Mouse (Mus musculus) midbrain, embryonic 11.5 days (tissue): ENCODE results near the gene 4930407I10Rik. TPM values are rescaled to one million over a fixed set of nuclear protein-coding genes. Genes with fewer than 3 reads are reported as not detected.
A peak's percentile ranks its signal among the peaks of the same experiment; 100 is the strongest.

Experiments used
- ATAC-seq: fragments of 200-750 bp; cut with Nextera tagmentation; 2 replicates; pipeline ENCODE4 v1.8.0; 2017; ENCODE audit warnings: moderate TSS enrichment, moderate library complexity; ENCODE audit not compliant: low FRiP score
- DNase-seq: peaks from one replicate; pipeline ENCODE4 v3.0.0; 2015; ENCODE audit warnings: low spot score; ENCODE audit errors: missing footprints
- H3K27ac ChIP-seq: fragments of 300-500 bp; sonication (generic); 2 replicates; pipeline ENCODE4 v1.5.1; 2014; ENCODE audit warnings: low read depth, low read length
- H3K27me3 ChIP-seq: fragments of 300-500 bp; sonication (generic); 2 replicates; pipeline ENCODE4 v1.6.1; 2014; ENCODE audit warnings: mild to moderate bottlenecking, low read length, moderate library complexity, mixed read lengths; ENCODE audit not compliant: control insufficient read depth, insufficient read depth
- H3K36me3 ChIP-seq: fragments of 300-500 bp; sonication (generic); 2 replicates; pipeline ENCODE4 v1.6.1; 2014; ENCODE audit warnings: mild to moderate bottlenecking, low read length, moderate library complexity, mixed read lengths; ENCODE audit not compliant: control insufficient read depth, insufficient read depth
- H3K4me1 ChIP-seq: fragments of 300-500 bp; sonication (generic); 2 replicates; pipeline ENCODE4 v1.6.1; 2014; ENCODE audit warnings: low read length; ENCODE audit not compliant: control insufficient read depth, insufficient read depth
- H3K4me2 ChIP-seq: fragments of 300-500 bp; sonication (generic); 2 replicates; pipeline ENCODE4 v1.6.1; 2014; ENCODE audit warnings: mild to moderate bottlenecking, moderate library complexity
- H3K4me3 ChIP-seq: fragments of 300-500 bp; sonication (generic); 2 replicates; pipeline ENCODE4 v1.5.1; 2014; ENCODE audit warnings: low read depth, low read length
- H3K9ac ChIP-seq: fragments of 300-500 bp; sonication (generic); 2 replicates; pipeline ENCODE4 v1.6.1; 2014; ENCODE audit warnings: low read length
- H3K9me3 ChIP-seq: fragments of 300-500 bp; sonication (generic); 2 replicates; pipeline ENCODE4 v1.6.1; 2016; ENCODE audit warnings: low read length; ENCODE audit not compliant: control insufficient read depth
- WGBS: fragments of 180-500 bp; shearing (Covaris S2); extraction: QIAGEN DNeasy Blood & Tissue Kit; methylation state at CpG from one replicate; pipeline ENCODE4 v1.1.7; 2014; 5-methylcytosine and 5-hydroxymethylcytosine counted together
- polyA plus RNA-seq: library from polyadenylated mRNA; unstranded; fragments of >200 nt; fragmentation: Nextera tagmentation; extraction: Ambion mirVana; gene quantifications from 2 replicates; pipeline ENCODE4 v1.2.1, GENCODE M21; 2014

Gene 4930407I10Rik
- polyA plus RNA-seq, result not detected in 2 replicates

DNA sequence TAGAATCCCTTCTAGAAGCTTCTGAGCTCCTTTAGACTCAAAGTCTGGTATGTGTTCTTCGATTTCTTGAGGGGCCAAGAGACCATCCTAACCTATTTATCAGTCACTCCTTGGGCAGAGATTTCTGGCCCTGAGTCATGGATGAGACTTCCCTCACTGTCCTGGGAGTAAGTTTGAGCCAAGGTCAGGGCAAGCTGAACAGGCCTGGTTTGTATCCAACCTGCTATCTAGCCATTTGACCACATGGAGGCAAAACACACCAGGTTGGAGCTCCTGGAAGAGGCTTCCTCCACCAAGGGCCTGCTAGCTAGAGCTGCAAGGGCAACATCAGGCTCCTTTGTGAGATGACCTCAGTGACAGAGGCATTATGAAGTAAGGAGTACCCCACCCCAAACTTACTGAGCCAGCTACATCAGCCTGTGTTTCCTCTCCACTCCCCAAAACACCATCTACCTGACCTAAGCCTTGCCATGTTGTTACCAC, at the start of gene 4930407I10Rik:
Gene 4930407I10Rik (plus strand): TSS at position 433 of the 483 bp plus-strand sequence.
- H3K9me3 ChIP-seq, result no peaks in the 10 kb centered on the region
- H3K27me3 ChIP-seq, result no peaks in the 10 kb centered on the region
- 78% methylated on average over 1 of the region's 1 CpGs for WGBS
- no peak within 1 kb of the TSS for H3K4me2 ChIP-seq
- H3K9ac ChIP-seq, result no peak within 1 kb of the TSS
- no peaks in the 10 kb centered on the region for H3K36me3 ChIP-seq
- ATAC-seq (no peak), DNase-seq (no peak)
- H3K4me1 ChIP-seq, result no peaks in the 10 kb centered on the region
- no peak within 1 kb of the TSS for H3K27ac ChIP-seq
- no peak within 1 kb of the TSS for H3K4me3 ChIP-seq

DNA sequence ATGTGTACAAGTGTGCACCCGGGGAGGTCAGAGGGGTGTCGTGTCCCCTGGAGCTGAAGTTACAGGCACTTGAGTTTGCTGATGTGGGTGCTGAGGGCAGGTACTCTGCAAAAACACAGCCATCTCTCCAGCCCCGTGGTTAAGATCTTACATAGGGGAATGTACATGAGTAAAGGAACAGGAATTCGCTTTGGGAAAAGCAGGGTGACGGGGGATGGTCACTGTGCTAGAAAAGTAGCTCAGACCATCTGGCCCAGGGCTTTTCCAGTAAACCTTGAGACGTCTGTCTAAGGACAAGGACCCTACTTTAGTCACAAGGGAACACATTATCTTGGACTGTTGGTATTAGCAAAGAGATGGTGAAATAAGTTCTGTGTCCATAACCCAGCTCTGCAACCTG, 47.0 kb upstream of the 4930407I10Rik start:
- H3K4me3 ChIP-seq, result no peak overlapping the region
- H3K4me2 ChIP-seq, result no peak overlapping the region
- WGBS, result 90% methylated on average over 6 of the region's 6 CpGs
- peaks cover 14% of the 10 kb centered on the region; the same call in 1 of the 2 replicates for H3K4me1 ChIP-seq
- H3K9me3 ChIP-seq, result no peaks in the 10 kb centered on the region
- ATAC-seq, result no peak
- H3K27me3 ChIP-seq, result no peaks in the 10 kb centered on the region
- DNase-seq, result peak; percentile 67
- H3K36me3 ChIP-seq, result no peaks in the 10 kb centered on the region
- no peak overlapping the region for H3K9ac ChIP-seq
- H3K27ac ChIP-seq, result no peak overlapping the region

DNA sequence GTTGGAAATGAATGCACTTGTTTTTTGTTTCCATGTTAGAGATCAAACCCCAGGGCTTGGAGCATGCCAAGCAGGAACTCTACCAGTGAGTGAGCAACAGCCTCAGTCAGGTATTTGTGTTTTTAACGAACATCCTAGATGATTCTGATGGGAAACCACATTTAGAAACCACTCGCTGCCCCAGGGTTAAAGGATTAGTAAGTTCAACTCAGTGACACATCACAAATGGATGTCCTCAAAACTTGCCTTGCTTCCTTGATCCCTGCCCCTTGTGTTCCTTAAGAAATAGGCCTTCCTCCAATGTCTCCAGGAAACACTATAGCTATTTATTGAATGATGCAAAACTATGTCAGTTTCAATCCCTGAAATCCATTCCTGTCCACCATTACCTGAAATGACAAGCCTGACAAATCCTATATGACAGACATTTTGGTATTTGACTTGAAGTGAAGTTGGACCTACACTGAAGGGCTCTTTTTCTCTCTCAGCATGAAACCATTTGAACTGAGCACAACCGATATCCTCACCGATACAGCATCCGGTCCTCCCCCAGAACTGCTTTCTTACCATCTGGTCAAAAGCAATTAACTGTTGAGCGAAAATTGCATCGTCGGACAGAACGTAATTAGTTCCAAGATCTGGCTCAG, 44.1 kb upstream of the 4930407I10Rik start:
- Histone ChIP-seq H3K4me1 (peaks cover 14% of the 10 kb centered on the region; the same call in 1 of the 2 replicates), H3K4me3 (peak overlapping the region; percentile 87), H3K27me3 (no peaks in the 10 kb centered on the region), H3K27ac (no peak overlapping the region), H3K9me3 (no peaks in the 10 kb centered on the region), H3K9ac (peak overlapping the region; percentile 82), H3K4me2 (peak overlapping the region; percentile 98), H3K36me3 (no peaks in the 10 kb centered on the region)
- WGBS, result 19% methylated on average over 9 of the region's 9 CpGs
- ATAC-seq (no peak), DNase-seq (peak; percentile 80)

DNA sequence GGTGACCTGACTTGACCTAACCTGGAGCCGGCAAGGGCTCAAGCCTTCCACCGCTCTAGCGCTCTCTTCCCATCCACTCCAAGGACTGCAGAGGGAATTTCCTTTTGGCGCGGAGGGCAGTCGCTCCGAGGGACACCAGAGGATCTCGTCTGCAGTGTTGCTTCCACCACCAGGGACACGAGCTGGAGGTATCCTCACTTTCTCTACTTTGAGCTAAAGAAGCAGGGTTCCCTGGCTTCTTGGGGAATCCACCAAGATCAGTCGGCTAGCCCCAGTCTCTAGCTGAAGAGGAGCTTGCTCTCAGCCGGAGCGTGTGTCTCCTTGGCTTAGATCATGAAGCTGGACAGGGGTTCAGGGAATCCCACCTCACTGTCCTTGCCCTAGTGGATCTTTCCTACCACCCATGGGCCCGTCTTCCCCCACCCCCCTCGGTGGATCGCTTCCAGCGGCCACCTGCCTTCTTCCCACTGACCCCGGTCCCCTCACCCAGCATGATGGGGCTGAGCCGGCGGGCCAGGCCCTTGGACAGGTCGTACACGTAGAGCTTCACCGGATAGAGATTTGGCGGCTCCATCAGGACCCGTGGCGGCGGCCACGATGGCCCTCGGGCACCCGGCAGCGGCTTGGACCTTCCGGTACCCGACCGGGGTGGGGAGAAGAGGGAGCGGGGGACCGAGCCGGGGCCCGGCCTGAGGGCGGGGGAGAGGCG, 43.4 kb upstream of the 4930407I10Rik start:
- H3K4me2 ChIP-seq, result peak overlapping the region; percentile 98
- DNase-seq, result peak; percentile 93
- H3K9ac ChIP-seq, result peak overlapping the region; percentile 82
- H3K27me3 ChIP-seq, result no peaks in the 10 kb centered on the region
- peak; percentile 3 for ATAC-seq
- no peaks in the 10 kb centered on the region for H3K9me3 ChIP-seq
- H3K4me1 ChIP-seq, result peaks cover 14% of the 10 kb centered on the region; the same call in 1 of the 2 replicates
- no peaks in the 10 kb centered on the region for H3K36me3 ChIP-seq
- peak overlapping the region; percentile 87 for H3K4me3 ChIP-seq
- WGBS, result under 1% methylated on average over 39 of the region's 39 CpGs
- peak overlapping the region; percentile 35; the same call in 1 of the 2 replicates for H3K27ac ChIP-seq

DNA sequence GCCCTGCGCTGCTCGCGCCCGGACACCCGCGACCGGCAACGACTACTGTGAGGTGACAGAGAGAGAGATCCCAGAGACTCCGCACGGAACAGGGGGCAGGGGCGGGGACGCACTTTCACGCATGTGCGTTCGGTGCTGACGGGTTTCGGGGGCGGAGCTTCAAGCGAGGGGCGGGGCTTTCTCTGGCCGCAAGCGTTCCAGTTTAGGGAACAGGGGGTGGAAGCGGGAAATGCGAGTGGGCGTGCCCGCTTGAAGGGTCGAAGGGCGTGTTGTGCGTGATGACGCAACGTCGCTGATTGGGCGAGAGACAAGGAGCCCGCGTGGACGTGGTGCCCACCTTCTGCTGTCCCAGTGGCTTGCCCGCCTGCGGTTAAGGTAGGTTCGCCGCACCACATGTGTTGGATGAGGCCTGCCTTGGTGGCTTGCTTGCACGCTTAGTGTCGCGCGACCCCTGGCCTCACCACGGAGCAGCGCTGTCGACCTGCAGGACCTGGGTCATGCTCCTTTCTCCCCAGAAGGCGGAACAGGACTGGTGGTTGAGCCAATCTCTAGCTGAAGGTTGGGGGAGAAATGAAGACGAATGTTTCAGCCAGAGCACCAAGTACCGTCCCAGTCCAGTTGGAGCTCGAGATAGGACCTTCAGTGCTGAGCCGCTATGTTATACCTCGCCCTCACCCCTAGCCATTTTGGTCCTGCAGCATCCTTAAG, 42.7 kb upstream of the 4930407I10Rik start:
- Histone ChIP-seq H3K27me3 (no peaks in the 10 kb centered on the region), H3K4me3 (peak overlapping the region; percentile 87), H3K4me2 (peak overlapping the region; percentile 98), H3K27ac (peak overlapping the region; percentile 35; the same call in 1 of the 2 replicates), H3K9ac (peak overlapping the region; percentile 82), H3K9me3 (no peaks in the 10 kb centered on the region), H3K36me3 (no peaks in the 10 kb centered on the region), H3K4me1 (peaks cover 14% of the 10 kb centered on the region; the same call in 1 of the 2 replicates)
- DNase-seq (peak; percentile 100), ATAC-seq (peak; percentile 97)
- WGBS, result under 1% methylated on average over 53 of the region's 53 CpGs

DNA sequence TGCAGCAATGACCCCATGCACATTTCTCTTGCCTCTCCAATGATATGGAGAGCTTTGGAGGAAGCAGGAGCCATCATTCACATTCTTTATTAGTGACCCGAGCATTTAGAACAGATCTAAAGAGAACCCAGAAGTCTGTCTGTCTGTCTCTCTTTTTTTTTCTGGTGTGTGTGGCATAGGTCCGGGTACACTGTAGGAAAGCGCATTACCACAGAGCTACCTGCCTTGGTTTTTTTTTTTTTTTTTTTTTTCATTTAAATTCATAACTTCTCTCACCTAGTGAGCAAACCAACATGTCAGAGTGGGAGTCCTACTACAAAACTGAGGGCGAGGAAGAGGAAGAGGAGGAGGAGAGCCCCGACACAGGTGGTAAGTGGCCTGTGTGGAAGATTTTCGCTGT, 42.1 kb upstream of the 4930407I10Rik start:
- 28% methylated on average over 6 of the region's 6 CpGs for WGBS

DNA sequence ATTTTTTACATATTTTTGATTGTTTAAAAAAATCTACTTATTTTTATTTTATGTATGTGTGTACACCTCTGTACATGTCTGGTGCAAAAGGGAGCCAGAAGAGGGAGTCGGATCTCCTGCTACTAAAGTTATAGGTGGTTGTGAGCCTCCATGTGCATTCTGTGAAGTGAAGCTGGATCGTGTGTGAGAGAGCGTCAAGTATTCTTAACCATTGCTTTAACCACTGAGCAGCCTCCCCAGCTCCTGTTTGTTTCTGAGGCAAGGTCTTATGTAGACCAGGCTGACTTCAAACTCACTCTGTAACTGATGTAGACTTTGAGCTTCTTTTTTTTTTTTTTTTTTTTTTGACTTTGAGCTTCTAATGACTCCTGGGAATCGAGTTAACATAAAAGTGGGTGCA, 41.5 kb upstream of the 4930407I10Rik start:
- peak; percentile 61 for DNase-seq
- Histone ChIP-seq H3K27me3 (no peaks in the 10 kb centered on the region), H3K4me2 (no peak overlapping the region), H3K36me3 (peaks cover under 1% of the 10 kb centered on the region; the same call in 1 of the 2 replicates), H3K27ac (no peak overlapping the region), H3K9ac (no peak overlapping the region), H3K4me1 (peaks cover 14% of the 10 kb centered on the region; the same call in 1 of the 2 replicates), H3K9me3 (no peaks in the 10 kb centered on the region), H3K4me3 (no peak overlapping the region)
- 82% methylated on average over 4 of the region's 4 CpGs for WGBS
- no peak for ATAC-seq

More for the DNA sequence above, 42.1 kb upstream of the 4930407I10Rik start:
- H3K9ac ChIP-seq, result peak overlapping the region; percentile 69
- DNase-seq, result no peak
- H3K27ac ChIP-seq, result 0 out of 2 replicates have a peak overlapping the region, but pooled peaks have one; percentile 35
- peak overlapping the region; percentile 87 for H3K4me3 ChIP-seq
- no peak for ATAC-seq
- no peaks in the 10 kb centered on the region for H3K27me3 ChIP-seq
- H3K9me3 ChIP-seq, result no peaks in the 10 kb centered on the region
- H3K36me3 ChIP-seq, result no peaks in the 10 kb centered on the region
- peak overlapping the region; percentile 98 for H3K4me2 ChIP-seq
- H3K4me1 ChIP-seq, result peaks cover 14% of the 10 kb centered on the region; the same call in 1 of the 2 replicates

DNA sequence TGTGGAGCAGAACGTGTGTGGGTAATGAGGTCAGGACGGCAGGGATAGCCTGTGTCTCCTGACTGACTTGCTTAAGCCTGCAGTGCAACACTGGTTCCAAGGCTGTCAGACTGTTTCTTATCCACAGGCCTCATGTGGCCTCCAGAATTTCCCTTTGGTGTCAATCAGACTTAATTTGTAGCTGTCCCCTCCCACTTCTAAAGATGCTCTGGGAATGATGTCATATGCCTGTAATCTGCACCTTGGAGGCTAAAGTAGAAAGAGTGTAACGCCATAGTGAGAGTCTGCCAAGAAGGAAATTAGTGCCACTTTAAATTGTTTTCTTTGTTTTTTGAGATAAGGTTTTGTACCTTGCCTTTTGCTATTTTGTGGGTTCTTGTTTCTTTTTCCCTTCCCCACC, 39.7 kb upstream of the 4930407I10Rik start:
- H3K36me3 ChIP-seq, result peaks cover 5% of the 10 kb centered on the region; the same call in 1 of the 2 replicates
- WGBS, result 92% methylated on average over 3 of the region's 3 CpGs
- DNase-seq (no peak), ATAC-seq (no peak)
- H3K4me1 ChIP-seq, result peaks cover 12% of the 10 kb centered on the region; the same call in 1 of the 2 replicates
- no peaks in the 10 kb centered on the region for H3K9me3 ChIP-seq
- no peak overlapping the region for H3K9ac ChIP-seq
- H3K27ac ChIP-seq, result no peak overlapping the region
- H3K27me3 ChIP-seq, result no peaks in the 10 kb centered on the region
- H3K4me3 ChIP-seq, result no peak overlapping the region
- H3K4me2 ChIP-seq, result no peak overlapping the region
